Mouse (Mus musculus) MEL (cell line): ENCODE measurements around the gene Galnt9. TPM values are rescaled to one million over a fixed set of nuclear protein-coding genes. Genes with fewer than 3 reads are reported as not detected.

Experiments used
- DNase-seq: peaks from one replicate; pipeline ENCODE4 v3.0.0; 2011; ENCODE audit warnings: low read depth, low spot score
- H3K27ac ChIP-seq: 2 replicates; pipeline ENCODE4 v1.5.1; 2012; ENCODE audit warnings: low read depth, mild to moderate bottlenecking, control low read depth, low read length, moderate library complexity; ENCODE audit not compliant: control insufficient read depth
- H3K27me3 ChIP-seq, 2 experiments: fragments of 150-350 bp in 1 of 2; sonication (generic) in 1 of 2; 2 replicates each; pipeline ENCODE4 v1.6.1; 2012; ENCODE audit warnings: low read length in 2 of 2, mild to moderate bottlenecking in 2 of 2, improper control_type of control experiment in 1 of 2, moderate library complexity in 1 of 2; ENCODE audit not compliant: insufficient read depth in 2 of 2, control insufficient read depth in 1 of 2
- H3K36me3 ChIP-seq, 2 experiments: 2 replicates each; pipeline ENCODE4 v1.6.1; 2012 to 2014; ENCODE audit warnings: low read length in 2 of 2, improper control_type of control experiment in 1 of 2, inconsistent platforms in 1 of 2, mild to moderate bottlenecking in 1 of 2; ENCODE audit not compliant: insufficient read depth in 2 of 2, control insufficient read depth in 1 of 2
- H3K4me1 ChIP-seq, 2 experiments: fragments of 150-350 bp in 1 of 2; sonication (generic) in 1 of 2; 2 replicates each; pipeline ENCODE4 v1.6.1; 2012; ENCODE audit warnings: low read length in 2 of 2, improper control_type of control experiment in 1 of 2, mild to moderate bottlenecking in 1 of 2; ENCODE audit not compliant: insufficient read depth in 2 of 2, control insufficient read depth in 1 of 2
- H3K4me3 ChIP-seq, 2 experiments: fragments of 150-350 bp in 1 of 2; sonication (generic) in 1 of 2; 2 replicates each; pipeline ENCODE4 v1.5.1; 2012; ENCODE audit warnings: low read depth in 2 of 2, low read length in 2 of 2, mild to moderate bottlenecking in 2 of 2, moderate library complexity in 2 of 2, control low read depth in 1 of 2, improper control_type of control experiment in 1 of 2; ENCODE audit not compliant: control insufficient read depth in 1 of 2, insufficient read depth in 1 of 2
- H3K79me2 ChIP-seq: 2 replicates; pipeline ENCODE4 v1.6.1; 2012; ENCODE audit warnings: mild to moderate bottlenecking, low read length, moderate library complexity; ENCODE audit not compliant: control insufficient read depth, poor library complexity, insufficient read depth
- H3K9ac ChIP-seq: 2 replicates; pipeline ENCODE4 v1.6.1; 2012; ENCODE audit warnings: low read depth, mild to moderate bottlenecking, control low read depth, low read length, moderate library complexity; ENCODE audit not compliant: control insufficient read depth, poor library complexity, severe bottlenecking
- H3K9me3 ChIP-seq: fragments of 150-350 bp; sonication (generic); replicated peaks from 2 replicates; pipeline ENCODE4 v1.6.1; 2012; ENCODE audit warnings: mild to moderate bottlenecking, low read length, improper control_type of control experiment, moderate library complexity; ENCODE audit not compliant: insufficient read depth
- BHLHE40 ChIP-seq: IDR thresholded peaks from 2 replicates; pipeline ENCODE4 v1.6.1; 2012; ENCODE audit warnings: low read depth, mild to moderate bottlenecking, inconsistent platforms, low read length, improper control_type of control experiment, borderline replicate concordance
- CHD1 ChIP-seq: IDR thresholded peaks from 2 replicates; pipeline ENCODE4 v1.6.1; 2012; ENCODE audit warnings: low read depth, mild to moderate bottlenecking, inconsistent platforms, low read length, improper control_type of control experiment
- CHD2 ChIP-seq: IDR thresholded peaks from 2 replicates; pipeline ENCODE4 v1.6.1; 2011; ENCODE audit warnings: low read length, improper control_type of control experiment
- CTCF ChIP-seq, 3 experiments: IDR thresholded peaks in 2 of 3; conservative IDR thresholded peaks in 1 of 3; 2 replicates each; pipeline ENCODE4 v1.5.1; 2011 to 2012; ENCODE audit warnings: low read length in 3 of 3, low read depth in 2 of 3, mild to moderate bottlenecking in 2 of 3, improper control_type of control experiment in 1 of 3, inconsistent platforms in 1 of 3, mixed read lengths in 1 of 3, moderate library complexity in 1 of 3; ENCODE audit not compliant: control insufficient read depth in 1 of 3, insufficient read depth in 1 of 3, poor library complexity in 1 of 3, severe bottlenecking in 1 of 3
- E2F4 ChIP-seq: IDR thresholded peaks from 2 replicates; pipeline ENCODE4 v1.6.1; 2011; ENCODE audit warnings: low read depth, low read length, improper control_type of control experiment, borderline replicate concordance
- ELF1 ChIP-seq: IDR thresholded peaks from 2 replicates; pipeline ENCODE4 v1.6.1; 2014; ENCODE audit warnings: low read depth, mild to moderate bottlenecking, inconsistent platforms, low read length, improper control_type of control experiment, moderate library complexity
- EP300 ChIP-seq, 2 experiments: IDR thresholded peaks; 2 replicates each; pipeline ENCODE4 v1.6.1; 2011; ENCODE audit warnings: improper control_type of control experiment in 2 of 2, low read length in 2 of 2, low read depth in 1 of 2, mild to moderate bottlenecking in 1 of 2
- GATA1 ChIP-seq: IDR thresholded peaks from 2 replicates; pipeline ENCODE4 v1.6.1; 2011; ENCODE audit warnings: low read depth, low read length, improper control_type of control experiment
- JUND ChIP-seq: IDR thresholded peaks from 2 replicates; pipeline ENCODE4 v1.6.1; 2011; ENCODE audit warnings: low read depth, mild to moderate bottlenecking, improper control_type of control experiment, low read length
- KAT2A ChIP-seq: conservative IDR thresholded peaks from 2 replicates; pipeline ENCODE4 v1.6.1; 2012; ENCODE audit warnings: low read depth, low read length, improper control_type of control experiment, inconsistent platforms
- MAFK ChIP-seq: IDR thresholded peaks from 2 replicates; pipeline ENCODE4 v1.6.1; 2011; ENCODE audit warnings: low read depth, mild to moderate bottlenecking, low read length, improper control_type of control experiment, borderline replicate concordance
- MAX ChIP-seq: IDR thresholded peaks from 2 replicates; pipeline ENCODE4 v1.6.1; 2011; ENCODE audit warnings: low read length, improper control_type of control experiment
- MAZ ChIP-seq: IDR thresholded peaks from 2 replicates; pipeline ENCODE4 v1.6.1; 2012; ENCODE audit warnings: low read depth, mild to moderate bottlenecking, inconsistent platforms, low read length, improper control_type of control experiment
- NELFE ChIP-seq: IDR thresholded peaks from 2 replicates; pipeline ENCODE4 v1.6.1; 2011; ENCODE audit warnings: low read depth, low read length, improper control_type of control experiment
- POLR2A ChIP-seq, 2 experiments: IDR thresholded peaks; 2 replicates each; pipeline ENCODE4 v1.6.1; 2011 to 2012; ENCODE audit warnings: low read length in 2 of 2, mild to moderate bottlenecking in 2 of 2, control low read depth in 1 of 2, improper control_type of control experiment in 1 of 2, low read depth in 1 of 2, moderate library complexity in 1 of 2; ENCODE audit not compliant: control insufficient read depth in 1 of 2, insufficient read depth in 1 of 2, poor library complexity in 1 of 2
- POLR2AphosphoS2 ChIP-seq: IDR thresholded peaks from 2 replicates; pipeline ENCODE4 v1.6.1; 2011; ENCODE audit warnings: low read length, improper control_type of control experiment
- RCOR1 ChIP-seq: IDR thresholded peaks from 2 replicates; pipeline ENCODE4 v1.6.1; 2012; ENCODE audit warnings: low read depth, mild to moderate bottlenecking, inconsistent platforms, low read length, improper control_type of control experiment
- SIN3A ChIP-seq: IDR thresholded peaks from 2 replicates; pipeline ENCODE4 v1.6.1; 2012; ENCODE audit warnings: low read length, improper control_type of control experiment, inconsistent platforms
- TAL1 ChIP-seq: IDR thresholded peaks from 2 replicates; pipeline ENCODE4 v1.6.1; 2012; ENCODE audit warnings: mild to moderate bottlenecking, inconsistent platforms, low read length, moderate library complexity, mixed read lengths
- TBP ChIP-seq: IDR thresholded peaks from 2 replicates; pipeline ENCODE4 v1.8.0; 2011; ENCODE audit warnings: low read depth, low read length, improper control_type of control experiment
- TCF12 ChIP-seq: IDR thresholded peaks from 2 replicates; pipeline ENCODE4 v1.6.1; 2014; ENCODE audit warnings: low read depth, mild to moderate bottlenecking, inconsistent platforms, low read length, improper control_type of control experiment, moderate library complexity
- ZC3H11A ChIP-seq: IDR thresholded peaks from 2 replicates; pipeline ENCODE4 v1.6.1; 2012; ENCODE audit warnings: low read depth, mild to moderate bottlenecking, inconsistent platforms, low read length, improper control_type of control experiment
- ZKSCAN1 ChIP-seq: IDR thresholded peaks from 2 replicates; pipeline ENCODE4 v1.6.1; 2012; ENCODE audit warnings: low read depth, mild to moderate bottlenecking, inconsistent platforms, low read length, improper control_type of control experiment, moderate library complexity
- ZMIZ1 ChIP-seq: IDR thresholded peaks from 2 replicates; pipeline ENCODE4 v1.6.1; 2012; ENCODE audit warnings: low read depth, mild to moderate bottlenecking, inconsistent platforms, low read length, improper control_type of control experiment, moderate library complexity
- ZNF384 ChIP-seq: IDR thresholded peaks from 2 replicates; pipeline ENCODE4 v1.6.1; 2012; ENCODE audit warnings: low read depth, mild to moderate bottlenecking, inconsistent platforms, low read length, improper control_type of control experiment
- polyA plus RNA-seq, 2 experiments: library from polyadenylated mRNA; stranded (reverse) in 1 of 2; unstranded in 1 of 2; fragments of >175 nt in 1 of 2; fragments of >200 nt in 1 of 2; gene quantifications; 2 replicates each; pipeline versions ENCODE4 v1.2.1 to v1.2.4; 2012; ENCODE audit warnings: low replicate concordance in 2 of 2, low read depth in 1 of 2; ENCODE audit not compliant: insufficient read length in 2 of 2, insufficient read depth in 1 of 2, missing spikeins in 1 of 2
- total RNA-seq: library from RNA; depleted of rRNA; stranded (reverse); fragments of 300-350 nt; gene quantifications from 2 replicates; pipeline ENCODE4 v1.2.3, GENCODE M21; 2012

Galnt9 gene
- total and polyA plus RNA-seq, 3 experiments = 0.23 to 0.99 TPM; not detected in 1

DNA sequence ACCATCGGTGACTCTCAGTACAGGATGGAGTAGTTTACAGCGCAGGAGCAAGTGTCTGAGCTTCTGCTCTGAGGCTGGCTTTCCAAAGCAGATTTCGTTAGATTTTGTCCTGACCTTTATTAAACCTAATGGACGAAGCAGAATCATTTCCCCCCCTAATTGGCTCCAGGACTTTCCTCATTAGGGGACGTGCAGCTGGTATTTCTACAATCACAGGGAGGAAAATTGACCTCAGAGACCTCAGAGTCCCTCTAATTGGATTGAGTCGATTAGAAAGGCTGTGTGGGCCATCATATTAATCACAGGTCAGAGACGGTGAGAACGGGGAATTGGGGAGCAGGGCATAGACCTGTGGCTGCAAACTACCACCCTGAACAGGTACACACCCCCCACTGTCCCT is 64.8 kb downstream of the Galnt9 start:
- DNase-seq = no peak
- Histone ChIP-seq H3K9ac (no peak overlapping the region), H3K79me2 (no peaks in the 10 kb centered on the region), H3K4me1 (peaks cover 5 to 38% of the 10 kb centered on the region in 2 experiments), H3K4me3 (no peak overlapping the region), H3K9me3 (no peaks in the 10 kb centered on the region)
- no peak for TF ChIP-seq ZMIZ1
- no peak for TF ChIP-seq NELFE
- no peak for TF ChIP-seq E2F4
- TF ChIP-seq CHD2 = no peak
- no peak for TF ChIP-seq CHD1
- no peak for TF ChIP-seq MAX
- no peak for TF ChIP-seq ZC3H11A
- TF ChIP-seq ZNF384 = no peak
- no peak for TF ChIP-seq KAT2A
- TF ChIP-seq EP300 (IDR thresholded peaks at IDR 0.05; ENCODE audit: low read depth in 1 of 2, low read length in 2 of 2) = no peak
- no peak for TF ChIP-seq TBP
- TF ChIP-seq POLR2AphosphoS2 = no peak
- TF ChIP-seq POLR2A (IDR thresholded peaks at IDR 0.05; ENCODE audit: control insufficient read depth in 1 of 2, insufficient read depth in 1 of 2, low read depth in 1 of 2, low read length in 2 of 2, poor library complexity in 1 of 2) = no peak
- TF ChIP-seq ZKSCAN1 = no peak
- TF ChIP-seq MAZ = no peak
- TF ChIP-seq, all 39 proteins: peak for 0
- H3K27me3 ChIP-seq = no peaks in the 10 kb centered on the region
- H3K27ac ChIP-seq = no peak overlapping the region
- H3K36me3 ChIP-seq = peaks cover 0 to 20% of the 10 kb centered on the region in 2 experiments; a peak in 2 of 4 replicates

DNA sequence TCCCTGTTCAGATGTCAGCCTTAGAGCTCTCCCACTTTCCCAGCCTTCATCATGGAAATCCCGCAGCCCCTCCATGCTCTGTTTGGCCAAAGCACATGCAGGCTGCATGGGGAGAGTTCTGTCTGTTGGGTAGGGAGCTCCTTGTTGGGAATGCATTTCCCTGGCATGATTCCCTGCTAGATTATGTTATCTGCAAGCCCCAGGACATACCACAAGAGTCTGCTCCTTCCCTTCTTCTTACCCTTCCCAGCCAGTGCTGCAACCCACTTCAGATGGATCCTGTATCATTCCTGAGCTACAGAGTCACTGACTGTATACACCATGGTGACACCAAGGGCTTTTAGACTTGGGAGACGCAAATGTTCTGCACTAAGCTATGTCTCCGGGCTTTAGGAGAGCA is 65.3 kb downstream of the Galnt9 start:
- peak; percentile 42 for DNase-seq
- no peaks in the 10 kb centered on the region for H3K27me3 ChIP-seq
- H3K9ac ChIP-seq = no peak overlapping the region
- no peaks in the 10 kb centered on the region for H3K79me2 ChIP-seq
- H3K27ac ChIP-seq = peak overlapping the region; percentile 9
- no peak for TF ChIP-seq ELF1
- TF ChIP-seq MAZ = no peak
- TF ChIP-seq BHLHE40 = no peak
- peak; percentile 67 for TF ChIP-seq GATA1
- no peak for TF ChIP-seq MAX
- TF ChIP-seq RCOR1 = peak; percentile 57; the same call in 1 of the 2 replicates
- TF ChIP-seq CHD2 = no peak
- TF ChIP-seq TCF12 = peak; percentile 79
- no peak for TF ChIP-seq JUND
- no peak for TF ChIP-seq CTCF (IDR thresholded peaks at IDR 0.05 in 2 of 3, conservative IDR thresholded peaks at IDR 0.05 in 1 of 3; ENCODE audit: control insufficient read depth in 1 of 3, insufficient read depth in 1 of 3, low read depth in 2 of 3, low read length in 3 of 3, poor library complexity in 1 of 3, severe bottlenecking in 1 of 3)
- no peak for TF ChIP-seq KAT2A
- TF ChIP-seq EP300 (IDR thresholded peaks at IDR 0.05; ENCODE audit: low read depth in 1 of 2, low read length in 2 of 2) = peak; percentile 62 to 65; a peak in 3 of 4 replicates
- TF ChIP-seq SIN3A = no peak; the same call in 1 of the 2 replicates
- TF ChIP-seq TAL1 = peak; percentile 61
- TF ChIP-seq MAFK = no peak
- peaks cover 5 to 38% of the 10 kb centered on the region in 2 experiments for H3K4me1 ChIP-seq
- no peaks in the 10 kb centered on the region for H3K9me3 ChIP-seq
- H3K36me3 ChIP-seq = peaks cover 0 to 20% of the 10 kb centered on the region in 2 experiments; a peak in 2 of 4 replicates
- H3K4me3 ChIP-seq = no peak overlapping the region
